Mouse (Mus musculus): Measurements from ENCODE around the gene Dynlt1b. TPM values are rescaled to one million over a fixed set of nuclear protein-coding genes. Genes with fewer than 3 reads are reported as not detected.

Gene Dynlt1b
- 144 and 273 TPM in 2 replicates for polyA plus RNA-seq (2012; rRNA removed; ENCODE audit: low replicate concordance)

DNA sequence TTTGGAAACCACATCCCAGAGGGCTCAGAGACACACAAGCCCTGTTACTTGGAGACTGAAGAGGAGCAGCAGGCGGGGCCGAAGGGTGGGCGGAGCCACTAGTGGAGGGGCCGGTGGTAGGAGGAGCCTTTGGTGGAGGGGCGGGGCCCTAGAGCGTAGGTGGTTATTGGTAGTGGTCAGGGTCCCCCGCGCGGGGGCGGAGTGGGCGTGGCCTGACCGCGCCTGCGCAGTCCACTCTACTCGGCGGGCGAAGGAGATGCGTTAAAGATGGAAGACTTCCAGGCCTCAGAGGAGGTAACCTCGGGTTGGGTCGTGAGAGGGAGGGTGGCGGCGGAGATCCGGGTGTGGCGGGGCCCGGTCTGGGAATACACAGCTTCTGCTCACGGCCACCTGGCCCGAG, at the start of gene Dynlt1b:
Gene Dynlt1b, plus strand, starts transcription at position 168 of the 400 bp plus-strand sequence.

Other genes with a start within 250 kb of the Dynlt1b start
- gene Tmem181a, start 173.3 kb upstream of the Dynlt1b start, polyA plus RNA-seq (2012; rRNA removed; ENCODE audit: low replicate concordance): 11.8 and 13.9 TPM in 2 replicates
- 2.9 and 4.6 TPM in 2 replicates for gene Dynlt1a, start 112.6 kb upstream of the Dynlt1b start, polyA plus RNA-seq (2012; rRNA removed; ENCODE audit: low replicate concordance)
- 11.8 and 21.5 TPM in 2 replicates for gene Dynlt1c, start 171.6 kb downstream of the Dynlt1b start, polyA plus RNA-seq (2012; rRNA removed; ENCODE audit: low replicate concordance)
- 39.5 and 72.7 TPM in 2 replicates for gene Dynlt1f, start 225.8 kb downstream of the Dynlt1b start, polyA plus RNA-seq (2012; rRNA removed; ENCODE audit: low replicate concordance)
- 1.6 and 2.1 TPM in 2 replicates for gene Sytl3, start 229.0 kb downstream of the Dynlt1b start, polyA plus RNA-seq (2012; rRNA removed; ENCODE audit: low replicate concordance)

All from mammary gland, adult 2 months (tissue).